Mouse (Mus musculus) myocyte (in vitro differentiated cells): ENCODE results near the gene Slc39a9.

ENCODE experiments used
- CEBPB ChIP-seq: IDR thresholded peaks from 2 replicates; pipeline ENCODE4 v1.6.1; 2011; ENCODE audit warnings: mild to moderate bottlenecking, moderate library complexity; ENCODE audit not compliant: poor library complexity, insufficient read depth, severe bottlenecking
- E2F4 ChIP-seq: IDR thresholded peaks from one replicate; pipeline ENCODE4 v1.6.1; 2011; ENCODE audit warnings: mild to moderate bottlenecking, control low read depth, moderate library complexity; ENCODE audit not compliant: insufficient read depth
- MAX ChIP-seq: IDR thresholded peaks from one replicate; pipeline ENCODE4 v1.6.1; 2011; ENCODE audit warnings: low read depth, mild to moderate bottlenecking, control low read depth
- MYOD1 ChIP-seq, 3 experiments: IDR thresholded peaks; one replicate each; pipeline ENCODE4 v1.6.1; 2011; ENCODE audit warnings: control low read depth in 2 of 3, low read depth in 2 of 3, mild to moderate bottlenecking in 2 of 3, moderate library complexity in 1 of 3; ENCODE audit not compliant: insufficient read length in 2 of 3, control insufficient read depth in 1 of 3
- MYOG ChIP-seq, 3 experiments: IDR thresholded peaks; one replicate each; pipeline ENCODE4 v1.6.1; 2011; ENCODE audit warnings: control low read depth in 2 of 3, low read depth in 2 of 3, mild to moderate bottlenecking in 2 of 3; ENCODE audit not compliant: insufficient read length in 2 of 3, control insufficient read depth in 1 of 3, insufficient read depth in 1 of 3
- POLR2A ChIP-seq: IDR thresholded peaks from one replicate; pipeline ENCODE4 v1.6.1; 2011; ENCODE audit warnings: low read depth, mild to moderate bottlenecking, control low read depth, moderate library complexity; ENCODE audit not compliant: insufficient read length
- POLR2AphosphoS2 ChIP-seq: IDR thresholded peaks from one replicate; pipeline ENCODE4 v1.6.1; 2011; ENCODE audit warnings: low read depth, control low read depth; ENCODE audit not compliant: insufficient read length
- REST ChIP-seq: IDR thresholded peaks from one replicate; pipeline ENCODE4 v1.6.1; 2011; ENCODE audit warnings: mild to moderate bottlenecking, control low read depth, moderate library complexity; ENCODE audit not compliant: insufficient read depth, insufficient read length
- TCF12 ChIP-seq: IDR thresholded peaks from one replicate; pipeline ENCODE4 v1.6.1; 2011; ENCODE audit warnings: mild to moderate bottlenecking, control low read depth; ENCODE audit not compliant: poor library complexity, insufficient read depth, severe bottlenecking
- TCF3 ChIP-seq: IDR thresholded peaks from one replicate; pipeline ENCODE4 v1.6.1; 2011; ENCODE audit warnings: low read depth, control low read depth; ENCODE audit not compliant: insufficient read length
- USF1 ChIP-seq: IDR thresholded peaks from one replicate; pipeline ENCODE4 v1.6.1; 2011; ENCODE audit warnings: low read depth, mild to moderate bottlenecking, control low read depth, moderate library complexity

- no peak for TF ChIP-seq POLR2A
- no peak for TF ChIP-seq MYOD1 (IDR thresholded peaks at IDR 0.05; ENCODE audit: control insufficient read depth in 1 of 3, insufficient read length in 2 of 3, low read depth in 2 of 3)
- TF ChIP-seq TCF12 = no peak
- TF ChIP-seq USF1 = no peak
- TF ChIP-seq CEBPB = no peak
- TF ChIP-seq TCF3 = no peak
- no peak for TF ChIP-seq REST
- no peak for TF ChIP-seq MAX
- no peak for TF ChIP-seq POLR2AphosphoS2
- TF ChIP-seq MYOG (IDR thresholded peaks at IDR 0.05; ENCODE audit: control insufficient read depth in 1 of 3, insufficient read depth in 1 of 3, insufficient read length in 2 of 3, low read depth in 2 of 3) = no peak
- no peak for TF ChIP-seq E2F4
Measured at GRCm38 (mm10) chr12:80695004-80695403, 51.3 kb downstream of the Slc39a9 start.
